Mouse (Mus musculus) myocyte (in vitro differentiated cells): ENCODE results near the gene Acox1. TPM values are rescaled to one million over a fixed set of nuclear protein-coding genes. Genes with fewer than 3 reads are reported as not detected.

Experiments used
- H3K27me3 ChIP-seq: one replicate; pipeline ENCODE4 v1.6.1; 2011; ENCODE audit not compliant: control insufficient read depth, insufficient read depth, insufficient read length
- H3K36me3 ChIP-seq: one replicate; pipeline ENCODE4 v1.6.1; 2011; ENCODE audit not compliant: control insufficient read depth, insufficient read depth
- H3K4me2 ChIP-seq: one replicate; pipeline ENCODE4 v1.6.1; 2011; ENCODE audit warnings: low read depth, control low read depth
- H3K4me3 ChIP-seq: one replicate; pipeline ENCODE4 v1.5.1; 2011; ENCODE audit warnings: mild to moderate bottlenecking, control low read depth, moderate library complexity
- H3K79me2 ChIP-seq: one replicate; pipeline ENCODE4 v1.6.1; 2011; ENCODE audit not compliant: control insufficient read depth, insufficient read depth
- H3ac ChIP-seq: one replicate; pipeline ENCODE4 v1.6.1; 2011; ENCODE audit not compliant: control insufficient read depth, insufficient read length
- CEBPB ChIP-seq: IDR thresholded peaks from 2 replicates; pipeline ENCODE4 v1.6.1; 2011; ENCODE audit warnings: mild to moderate bottlenecking, moderate library complexity; ENCODE audit not compliant: poor library complexity, insufficient read depth, severe bottlenecking
- E2F4 ChIP-seq: IDR thresholded peaks from one replicate; pipeline ENCODE4 v1.6.1; 2011; ENCODE audit warnings: mild to moderate bottlenecking, control low read depth, moderate library complexity; ENCODE audit not compliant: insufficient read depth
- MAX ChIP-seq: IDR thresholded peaks from one replicate; pipeline ENCODE4 v1.6.1; 2011; ENCODE audit warnings: low read depth, mild to moderate bottlenecking, control low read depth
- MYOD1 ChIP-seq, 3 experiments: IDR thresholded peaks; one replicate each; pipeline ENCODE4 v1.6.1; 2011; ENCODE audit warnings: control low read depth in 2 of 3, low read depth in 2 of 3, mild to moderate bottlenecking in 2 of 3, moderate library complexity in 1 of 3; ENCODE audit not compliant: insufficient read length in 2 of 3, control insufficient read depth in 1 of 3
- MYOG ChIP-seq, 3 experiments: IDR thresholded peaks; one replicate each; pipeline ENCODE4 v1.6.1; 2011; ENCODE audit warnings: control low read depth in 2 of 3, low read depth in 2 of 3, mild to moderate bottlenecking in 2 of 3; ENCODE audit not compliant: insufficient read length in 2 of 3, control insufficient read depth in 1 of 3, insufficient read depth in 1 of 3
- POLR2A ChIP-seq: IDR thresholded peaks from one replicate; pipeline ENCODE4 v1.6.1; 2011; ENCODE audit warnings: low read depth, mild to moderate bottlenecking, control low read depth, moderate library complexity; ENCODE audit not compliant: insufficient read length
- POLR2AphosphoS2 ChIP-seq: IDR thresholded peaks from one replicate; pipeline ENCODE4 v1.6.1; 2011; ENCODE audit warnings: low read depth, control low read depth; ENCODE audit not compliant: insufficient read length
- REST ChIP-seq: IDR thresholded peaks from one replicate; pipeline ENCODE4 v1.6.1; 2011; ENCODE audit warnings: mild to moderate bottlenecking, control low read depth, moderate library complexity; ENCODE audit not compliant: insufficient read depth, insufficient read length
- SRF ChIP-seq: IDR thresholded peaks from one replicate; pipeline ENCODE4 v1.6.1; 2011; ENCODE audit warnings: low read depth; ENCODE audit not compliant: control insufficient read depth, insufficient read length
- TCF12 ChIP-seq: IDR thresholded peaks from one replicate; pipeline ENCODE4 v1.6.1; 2011; ENCODE audit warnings: mild to moderate bottlenecking, control low read depth; ENCODE audit not compliant: poor library complexity, insufficient read depth, severe bottlenecking
- TCF3 ChIP-seq: IDR thresholded peaks from one replicate; pipeline ENCODE4 v1.6.1; 2011; ENCODE audit warnings: low read depth, control low read depth; ENCODE audit not compliant: insufficient read length
- USF1 ChIP-seq: IDR thresholded peaks from one replicate; pipeline ENCODE4 v1.6.1; 2011; ENCODE audit warnings: low read depth, mild to moderate bottlenecking, control low read depth, moderate library complexity
- polyA plus RNA-seq: library from polyadenylated mRNA; unstranded; fragments of >200 nt; fragmentation: generic; extraction: Trizol; gene quantifications from one replicate; pipeline ENCODE4 v1.2.1, GENCODE M21; 2012; ENCODE audit warnings: missing spikeins

Gene Acox1
- polyA plus RNA-seq, 1 experiment, result 36.4 TPM

DNA sequence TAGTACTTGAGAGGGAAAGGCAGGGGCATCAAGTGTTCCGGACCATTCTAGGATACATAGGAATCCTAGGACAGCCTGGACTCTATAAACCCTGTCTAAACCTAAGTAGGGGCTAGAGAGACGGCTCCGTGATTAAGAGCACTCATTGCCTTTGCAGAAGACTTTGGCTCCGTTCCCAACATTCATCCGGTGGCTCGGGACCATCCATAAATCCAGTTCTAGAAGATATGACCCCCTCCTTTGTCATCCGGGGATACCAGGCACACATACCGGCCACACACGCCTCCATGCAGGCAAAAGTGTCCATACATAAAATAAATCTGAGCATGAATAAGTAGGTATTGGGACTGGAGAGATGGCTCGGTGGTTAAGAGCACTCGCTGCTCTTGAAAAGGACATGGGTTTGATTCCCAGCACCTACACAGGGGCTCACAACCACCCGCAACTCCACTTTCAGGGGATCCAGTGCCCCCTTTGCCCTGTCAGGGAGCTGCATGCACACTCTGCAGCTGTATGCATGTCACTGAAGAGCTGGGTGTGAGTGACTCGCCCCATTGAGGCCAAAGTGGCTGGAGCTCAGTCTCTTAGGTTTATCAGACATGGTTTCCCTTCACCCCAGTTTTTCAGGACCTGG, 15.1 kb upstream of the Acox1 start:
- H3ac ChIP-seq, result no peak overlapping the region
- H3K4me3 ChIP-seq, result no peak overlapping the region
- no peak overlapping the region for H3K4me2 ChIP-seq
- no peak for TF ChIP-seq E2F4
- no peak for TF ChIP-seq POLR2A
- no peak for TF ChIP-seq TCF12
- no peak for TF ChIP-seq REST
- no peak for TF ChIP-seq MYOG (IDR thresholded peaks at IDR 0.05; ENCODE audit: control insufficient read depth in 1 of 3, insufficient read depth in 1 of 3, insufficient read length in 2 of 3, low read depth in 2 of 3)
- TF ChIP-seq TCF3, result no peak
- TF ChIP-seq USF1, result no peak
- TF ChIP-seq MYOD1 (IDR thresholded peaks at IDR 0.05; ENCODE audit: control insufficient read depth in 1 of 3, insufficient read length in 2 of 3, low read depth in 2 of 3), result no peak
- no peak for TF ChIP-seq POLR2AphosphoS2
- no peak for TF ChIP-seq SRF
- TF ChIP-seq MAX, result no peak
- TF ChIP-seq CEBPB, result no peak
- no peaks in the 10 kb centered on the region for H3K36me3 ChIP-seq
- H3K79me2 ChIP-seq, result no peaks in the 10 kb centered on the region
- no peaks in the 10 kb centered on the region for H3K27me3 ChIP-seq

DNA sequence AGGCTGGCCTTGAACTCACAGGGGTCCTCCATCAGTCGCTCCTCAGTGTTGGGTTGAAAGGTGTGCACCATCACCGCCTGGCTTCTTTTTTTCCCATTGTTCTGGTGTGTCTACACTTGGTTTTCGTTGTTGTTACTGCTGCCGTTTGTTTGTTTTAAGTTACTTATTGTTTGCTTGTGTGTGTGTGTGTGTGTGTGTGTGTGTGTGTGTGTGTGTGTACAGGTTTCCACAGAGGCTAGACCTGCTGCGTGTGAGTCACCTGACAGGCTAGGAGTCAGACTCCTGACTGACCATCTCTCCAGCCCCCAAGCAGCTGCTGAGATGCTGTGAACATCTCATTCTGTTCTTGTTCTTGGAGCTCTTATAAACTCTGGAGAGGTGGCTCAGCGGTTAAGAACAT, 14.0 kb upstream of the Acox1 start:
- TF ChIP-seq SRF (no peak), REST (no peak), TCF12 (no peak), USF1 (no peak), POLR2A (no peak), MYOG (IDR thresholded peaks at IDR 0.05; ENCODE audit: control insufficient read depth in 1 of 3, insufficient read depth in 1 of 3, insufficient read length in 2 of 3, low read depth in 2 of 3) (no peak), CEBPB (no peak), TCF3 (no peak), POLR2AphosphoS2 (no peak), MAX (no peak), MYOD1 (IDR thresholded peaks at IDR 0.05; ENCODE audit: control insufficient read depth in 1 of 3, insufficient read length in 2 of 3, low read depth in 2 of 3) (no peak), E2F4 (no peak)
- H3ac ChIP-seq, result no peak overlapping the region
- no peak overlapping the region for H3K4me2 ChIP-seq
- no peaks in the 10 kb centered on the region for H3K79me2 ChIP-seq
- H3K36me3 ChIP-seq, result no peaks in the 10 kb centered on the region
- no peaks in the 10 kb centered on the region for H3K27me3 ChIP-seq
- no peak overlapping the region for H3K4me3 ChIP-seq

DNA sequence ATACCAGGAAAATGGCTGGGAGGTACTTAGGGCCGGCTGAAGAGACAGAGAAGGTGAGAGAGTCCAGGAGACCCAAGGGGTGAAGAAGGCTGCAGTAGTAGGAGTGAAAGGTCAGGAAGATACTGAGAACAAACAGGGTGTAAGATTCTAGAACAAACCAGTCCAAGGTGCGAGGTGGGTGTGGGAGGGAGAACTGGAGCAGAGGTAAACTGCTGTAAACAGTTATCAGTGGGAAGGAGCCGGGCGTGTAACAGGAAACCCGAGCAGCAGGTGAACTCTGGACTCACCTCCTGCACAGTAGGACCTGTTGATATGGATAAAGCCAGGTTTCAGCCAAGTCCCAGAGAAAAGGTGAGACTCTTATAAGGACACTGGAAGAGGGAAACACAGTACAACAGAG, 11.9 kb upstream of the Acox1 start:
- no peak overlapping the region for H3ac ChIP-seq
- no peak overlapping the region for H3K4me3 ChIP-seq
- no peaks in the 10 kb centered on the region for H3K27me3 ChIP-seq
- H3K79me2 ChIP-seq, result no peaks in the 10 kb centered on the region
- H3K4me2 ChIP-seq, result no peak overlapping the region
- peaks cover 8% of the 10 kb centered on the region for H3K36me3 ChIP-seq
- TF ChIP-seq E2F4, result no peak
- no peak for TF ChIP-seq REST
- no peak for TF ChIP-seq MYOG (IDR thresholded peaks at IDR 0.05; ENCODE audit: control insufficient read depth in 1 of 3, insufficient read depth in 1 of 3, insufficient read length in 2 of 3, low read depth in 2 of 3)
- no peak for TF ChIP-seq CEBPB
- no peak for TF ChIP-seq TCF3
- no peak for TF ChIP-seq SRF

DNA sequence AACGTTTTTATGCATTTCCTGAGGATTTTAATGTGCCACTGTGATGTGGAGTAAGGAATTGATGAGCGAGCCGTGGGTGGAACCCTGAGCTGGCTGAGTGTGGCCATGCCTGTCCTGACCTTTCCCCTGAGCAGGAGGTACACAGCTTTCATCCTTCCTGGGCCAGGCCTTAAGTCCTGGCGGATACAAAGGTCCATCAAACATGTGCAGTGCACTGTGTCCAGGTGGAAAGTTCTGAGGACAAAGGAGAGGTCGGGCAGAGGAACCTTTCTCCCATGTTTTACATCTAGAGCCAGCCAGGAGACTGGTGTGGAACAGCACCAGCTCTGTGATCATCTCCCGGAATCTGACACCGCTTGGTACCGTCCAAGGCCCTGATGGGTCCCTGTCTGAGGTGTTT, 10.4 kb upstream of the Acox1 start:
- TF ChIP-seq MYOG (IDR thresholded peaks at IDR 0.05; ENCODE audit: control insufficient read depth in 1 of 3, insufficient read depth in 1 of 3, insufficient read length in 2 of 3, low read depth in 2 of 3) (no peak), E2F4 (no peak), POLR2AphosphoS2 (no peak), TCF12 (no peak), SRF (no peak), TCF3 (no peak), REST (no peak), POLR2A (no peak), MYOD1 (IDR thresholded peaks at IDR 0.05; ENCODE audit: control insufficient read depth in 1 of 3, insufficient read length in 2 of 3, low read depth in 2 of 3) (no peak), CEBPB (no peak), MAX (no peak), USF1 (no peak)
- H3K36me3 ChIP-seq, result peaks cover 11% of the 10 kb centered on the region
- no peak overlapping the region for H3ac ChIP-seq
- H3K4me2 ChIP-seq, result no peak overlapping the region
- no peaks in the 10 kb centered on the region for H3K79me2 ChIP-seq
- no peaks in the 10 kb centered on the region for H3K27me3 ChIP-seq
- no peak overlapping the region for H3K4me3 ChIP-seq

DNA sequence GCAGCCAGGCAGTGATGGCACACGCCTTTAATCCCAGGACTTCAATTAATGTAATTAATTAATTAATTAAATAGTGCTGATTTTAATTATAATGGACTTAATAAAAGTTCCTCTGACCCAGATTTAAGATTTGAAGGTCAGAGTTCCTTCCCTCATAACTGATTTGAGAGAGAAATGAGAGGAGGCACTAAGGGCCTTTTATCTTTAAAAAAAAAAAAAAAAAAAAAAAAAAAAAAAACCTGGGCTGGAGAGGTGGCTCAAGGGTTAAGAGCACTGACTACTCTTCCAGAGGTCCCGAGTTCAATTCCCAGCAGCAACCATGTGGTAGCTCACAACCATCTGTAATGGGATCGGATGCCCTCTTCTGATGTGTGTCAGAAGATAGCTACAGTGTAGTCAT, 9.8 kb upstream of the Acox1 start:
- no peaks in the 10 kb centered on the region for H3K79me2 ChIP-seq
- TF ChIP-seq MYOG (IDR thresholded peaks at IDR 0.05; ENCODE audit: control insufficient read depth in 1 of 3, insufficient read depth in 1 of 3, insufficient read length in 2 of 3, low read depth in 2 of 3) (no peak), MAX (no peak)
- no peak overlapping the region for H3K4me2 ChIP-seq

More for the DNA sequence above, 9.8 kb upstream of the Acox1 start:
- Histone ChIP-seq H3K36me3 (peaks cover 11% of the 10 kb centered on the region), H3K4me3 (no peak overlapping the region), H3K27me3 (no peaks in the 10 kb centered on the region), H3ac (no peak overlapping the region)
